Mouse (Mus musculus) E14TG2a.4 (cell line): ENCODE data around the gene Eif4a3.

Experiments
- CTCF ChIP-seq: conservative IDR thresholded peaks from 2 replicates; pipeline ENCODE4 v1.5.1; 2014; ENCODE audit warnings: low read length
- NANOG ChIP-seq: IDR thresholded peaks from 2 replicates; pipeline ENCODE4 v1.6.1; 2014; ENCODE audit warnings: borderline replicate concordance, low read length, mixed read lengths
- POU5F1 ChIP-seq: IDR thresholded peaks from 2 replicates; pipeline ENCODE4 v1.6.1; 2014; ENCODE audit warnings: low read length, borderline replicate concordance

DNA sequence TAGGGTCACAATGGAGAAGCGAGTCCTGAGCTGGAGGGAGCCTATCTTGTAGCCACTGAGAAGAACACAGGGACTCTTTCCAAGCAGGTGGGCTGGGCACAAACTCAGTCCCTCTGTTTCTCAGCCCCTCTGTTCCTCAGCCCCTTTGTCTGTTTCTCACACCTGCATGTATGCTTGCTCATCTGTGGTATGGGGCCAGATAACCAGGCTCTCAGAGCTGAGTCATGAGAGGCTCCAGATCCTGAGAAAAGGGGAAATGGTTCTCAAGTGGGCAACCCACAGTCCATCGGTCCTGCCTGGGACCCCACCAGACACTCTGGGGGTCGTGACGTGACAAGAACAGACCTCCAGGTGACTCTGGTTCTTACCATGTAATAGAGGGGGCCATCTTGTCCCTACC lies 47.2 kb upstream of the Eif4a3 start:
- TF ChIP-seq CTCF (no peak), POU5F1 (no peak), NANOG (no peak)
